Mouse (Mus musculus): ENCODE results near the gene Bean1. TPM values are rescaled to one million over a fixed set of nuclear protein-coding genes. Genes with fewer than 3 reads are reported as not detected.

Gene Bean1
- polyA plus RNA-seq, 1 experiment from 2014 or later, result 4.3 TPM

- H3K4me2 ChIP-seq (replicated peaks), result no peak overlapping the region
- H3K9me3 ChIP-seq, result no peaks in the 10 kb centered on the region
- no peaks in the 10 kb centered on the region for H3K36me3 ChIP-seq
- H3K9ac ChIP-seq, result no peak overlapping the region
- H3K27ac ChIP-seq, result no peak overlapping the region
- WGBS, result 81% methylated on average over 4 of the region's 4 CpGs
- peaks cover 19% of the 10 kb centered on the region for H3K27me3 ChIP-seq (replicated peaks)
- no peak for ATAC-seq (ENCODE audit: low FRiP score, low read depth)
- 0 out of 2 replicates have a peak, but pooled peaks cover 3% of the 10 kb centered on the region for H3K4me1 ChIP-seq
- no peak overlapping the region for H3K4me3 ChIP-seq
Measured at GRCm38 (mm10) chr8:104177054-104177453, 6.8 kb downstream of the Bean1 start.

GRCm38 (mm10) chr8:104184905-104185304 lies 14.7 kb downstream of the Bean1 start:
- H3K27ac ChIP-seq, result no peak overlapping the region
- no peak overlapping the region for H3K9ac ChIP-seq
- H3K4me2 ChIP-seq (replicated peaks), result no peak overlapping the region
- no peaks in the 10 kb centered on the region for H3K9me3 ChIP-seq
- no peaks in the 10 kb centered on the region for H3K27me3 ChIP-seq (replicated peaks)
- H3K4me1 ChIP-seq, result peaks cover 8% of the 10 kb centered on the region; the same call in 1 of the 2 replicates
- 27% methylated on average over 6 of the region's 6 CpGs for WGBS
- no peak overlapping the region for H3K4me3 ChIP-seq
- peak; percentile 41; the same call in 1 of the 2 replicates for ATAC-seq (ENCODE audit: low FRiP score, low read depth)
- H3K36me3 ChIP-seq, result no peaks in the 10 kb centered on the region

- WGBS, result 89% methylated on average over 4 of the region's 4 CpGs
- Histone ChIP-seq H3K9ac (no peak overlapping the region), H3K4me2 (replicated peaks) (no peak overlapping the region), H3K36me3 (no peaks in the 10 kb centered on the region), H3K4me1 (peaks cover 16% of the 10 kb centered on the region), H3K27me3 (replicated peaks) (no peaks in the 10 kb centered on the region), H3K9me3 (no peaks in the 10 kb centered on the region), H3K4me3 (no peak overlapping the region), H3K27ac (no peak overlapping the region)
- no peak for ATAC-seq (ENCODE audit: low FRiP score, low read depth)
Measured at GRCm38 (mm10) chr8:104186827-104187226, 16.6 kb downstream of the Bean1 start.

GRCm38 (mm10) chr8:104187622-104188021 lies 17.4 kb downstream of the Bean1 start:
- WGBS, result 85% methylated on average over 6 of the region's 6 CpGs
- H3K36me3 ChIP-seq, result no peaks in the 10 kb centered on the region
- H3K4me3 ChIP-seq, result no peak overlapping the region
- H3K9me3 ChIP-seq, result no peaks in the 10 kb centered on the region
- no peak overlapping the region for H3K9ac ChIP-seq
- H3K4me1 ChIP-seq, result peaks cover 19% of the 10 kb centered on the region
- H3K27me3 ChIP-seq (replicated peaks), result no peaks in the 10 kb centered on the region
- H3K4me2 ChIP-seq (replicated peaks), result no peak overlapping the region
- no peak for ATAC-seq (ENCODE audit: low FRiP score, low read depth)
- no peak overlapping the region for H3K27ac ChIP-seq

- 67% methylated on average over 5 of the region's 5 CpGs for WGBS
- Histone ChIP-seq H3K27ac (no peak overlapping the region), H3K4me3 (no peak overlapping the region), H3K9me3 (0 out of 2 replicates have a peak, but pooled peaks cover 5% of the 10 kb centered on the region), H3K36me3 (no peaks in the 10 kb centered on the region), H3K4me2 (replicated peaks) (no peak overlapping the region), H3K9ac (no peak overlapping the region), H3K27me3 (replicated peaks) (no peaks in the 10 kb centered on the region), H3K4me1 (peaks cover 19% of the 10 kb centered on the region)
- no peak for ATAC-seq (ENCODE audit: low FRiP score, low read depth)
Measured at GRCm38 (mm10) chr8:104188459-104188858, 18.2 kb downstream of the Bean1 start.

GRCm38 (mm10) chr8:104190777-104191468 lies 20.7 kb downstream of the Bean1 start:
- 56% methylated on average over 6 of the region's 6 CpGs for WGBS
- no peak overlapping the region for H3K27ac ChIP-seq
- H3K36me3 ChIP-seq, result no peaks in the 10 kb centered on the region
- no peak overlapping the region for H3K9ac ChIP-seq
- H3K4me1 ChIP-seq, result peaks cover 13% of the 10 kb centered on the region
- peak; percentile 55; the same call in 1 of the 2 replicates for ATAC-seq (ENCODE audit: low FRiP score, low read depth)
- H3K9me3 ChIP-seq, result 0 out of 2 replicates have a peak, but pooled peaks cover 5% of the 10 kb centered on the region
- no peaks in the 10 kb centered on the region for H3K27me3 ChIP-seq (replicated peaks)
- no peak overlapping the region for H3K4me2 ChIP-seq (replicated peaks)
- no peak overlapping the region for H3K4me3 ChIP-seq

GRCm38 (mm10) chr8:104191496-104191895 lies 21.3 kb downstream of the Bean1 start:
- no peak overlapping the region for H3K4me3 ChIP-seq
- H3K4me1 ChIP-seq, result peaks cover 13% of the 10 kb centered on the region
- H3K9me3 ChIP-seq, result 0 out of 2 replicates have a peak, but pooled peaks cover 5% of the 10 kb centered on the region
- WGBS, result 14% methylated on average over 11 of the region's 11 CpGs
- no peak overlapping the region for H3K9ac ChIP-seq
- no peak overlapping the region for H3K27ac ChIP-seq
- no peaks in the 10 kb centered on the region for H3K27me3 ChIP-seq (replicated peaks)
- peak overlapping the region; percentile 27; the same call in 1 of the 2 replicates for H3K4me2 ChIP-seq (replicated peaks)
- peak; percentile 85 for ATAC-seq (ENCODE audit: low FRiP score, low read depth)
- no peaks in the 10 kb centered on the region for H3K36me3 ChIP-seq

GRCm38 (mm10) chr8:104199802-104200201 lies 29.6 kb downstream of the Bean1 start:
- Histone ChIP-seq H3K9ac (no peak overlapping the region), H3K27ac (no peak overlapping the region), H3K27me3 (replicated peaks) (no peaks in the 10 kb centered on the region), H3K4me1 (no peaks in the 10 kb centered on the region), H3K9me3 (no peaks in the 10 kb centered on the region), H3K4me3 (no peak overlapping the region), H3K36me3 (no peaks in the 10 kb centered on the region), H3K4me2 (replicated peaks) (no peak overlapping the region)
- no peak for ATAC-seq (ENCODE audit: low FRiP score, low read depth)
- 82% methylated on average over 5 of the region's 5 CpGs for WGBS

- no peaks in the 10 kb centered on the region for H3K27me3 ChIP-seq (replicated peaks)
- H3K27ac ChIP-seq, result no peak overlapping the region
- H3K4me2 ChIP-seq (replicated peaks), result no peak overlapping the region
- H3K9me3 ChIP-seq, result no peaks in the 10 kb centered on the region
- 83% methylated on average over 3 of the region's 3 CpGs for WGBS
- no peaks in the 10 kb centered on the region for H3K4me1 ChIP-seq
- H3K9ac ChIP-seq, result no peak overlapping the region
- no peak overlapping the region for H3K4me3 ChIP-seq
- no peaks in the 10 kb centered on the region for H3K36me3 ChIP-seq
- ATAC-seq (ENCODE audit: low FRiP score, low read depth), result no peak
Measured at GRCm38 (mm10) chr8:104201622-104202021, 31.4 kb downstream of the Bean1 start.

GRCm38 (mm10) chr8:104202320-104202719 lies 32.1 kb downstream of the Bean1 start:
- H3K4me1 ChIP-seq, result no peaks in the 10 kb centered on the region
- no peaks in the 10 kb centered on the region for H3K9me3 ChIP-seq
- no peak overlapping the region for H3K27ac ChIP-seq
- H3K36me3 ChIP-seq, result no peaks in the 10 kb centered on the region
- H3K9ac ChIP-seq, result no peak overlapping the region
- H3K27me3 ChIP-seq (replicated peaks), result no peaks in the 10 kb centered on the region
- no peak for ATAC-seq (ENCODE audit: low FRiP score, low read depth)
- H3K4me3 ChIP-seq, result no peak overlapping the region
- H3K4me2 ChIP-seq (replicated peaks), result no peak overlapping the region
- WGBS, result 84% methylated on average over 4 of the region's 4 CpGs

- Histone ChIP-seq H3K9me3 (no peaks in the 10 kb centered on the region), H3K4me2 (replicated peaks) (no peak overlapping the region), H3K27ac (no peak overlapping the region), H3K36me3 (no peaks in the 10 kb centered on the region), H3K27me3 (replicated peaks) (no peaks in the 10 kb centered on the region), H3K4me1 (no peaks in the 10 kb centered on the region), H3K4me3 (no peak overlapping the region), H3K9ac (no peak overlapping the region)
- no peak for ATAC-seq (ENCODE audit: low FRiP score, low read depth)
- WGBS, result 56% methylated on average over 3 of the region's 3 CpGs
Measured at GRCm38 (mm10) chr8:104205292-104205691, 35.0 kb downstream of the Bean1 start.

- Histone ChIP-seq H3K27me3 (replicated peaks) (no peaks in the 10 kb centered on the region), H3K4me2 (replicated peaks) (no peak overlapping the region), H3K27ac (no peak overlapping the region), H3K4me3 (no peak overlapping the region), H3K9ac (no peak overlapping the region), H3K36me3 (no peaks in the 10 kb centered on the region), H3K4me1 (no peaks in the 10 kb centered on the region), H3K9me3 (no peaks in the 10 kb centered on the region)
- ATAC-seq (ENCODE audit: low FRiP score, low read depth), result no peak
- 92% methylated on average over 5 of the region's 5 CpGs for WGBS
Measured at GRCm38 (mm10) chr8:104217601-104218000, 47.4 kb downstream of the Bean1 start.

GRCm38 (mm10) chr8:104219079-104219478 lies 48.8 kb downstream of the Bean1 start:
- Histone ChIP-seq H3K4me2 (replicated peaks) (no peak overlapping the region), H3K9ac (no peak overlapping the region), H3K36me3 (peaks cover 4% of the 10 kb centered on the region; the same call in 1 of the 2 replicates), H3K4me3 (no peak overlapping the region), H3K27ac (no peak overlapping the region), H3K9me3 (no peaks in the 10 kb centered on the region), H3K4me1 (no peaks in the 10 kb centered on the region), H3K27me3 (replicated peaks) (no peaks in the 10 kb centered on the region)
- 0 out of 2 replicates have a peak, but pooled peaks have one; percentile 11 for ATAC-seq (ENCODE audit: low FRiP score, low read depth)
- 26% methylated on average over 11 of the region's 11 CpGs for WGBS

Data from neural tube, embryonic 12.5 days (tissue).